Mouse (Mus musculus): Measurements from ENCODE around the gene Sh3bp1. TPM values are rescaled to one million over a fixed set of nuclear protein-coding genes. Genes with fewer than 3 reads are reported as not detected.

Gene Sh3bp1
- polyA plus RNA-seq, 1 experiment from 2014 or later = 2.9 TPM

DNA sequence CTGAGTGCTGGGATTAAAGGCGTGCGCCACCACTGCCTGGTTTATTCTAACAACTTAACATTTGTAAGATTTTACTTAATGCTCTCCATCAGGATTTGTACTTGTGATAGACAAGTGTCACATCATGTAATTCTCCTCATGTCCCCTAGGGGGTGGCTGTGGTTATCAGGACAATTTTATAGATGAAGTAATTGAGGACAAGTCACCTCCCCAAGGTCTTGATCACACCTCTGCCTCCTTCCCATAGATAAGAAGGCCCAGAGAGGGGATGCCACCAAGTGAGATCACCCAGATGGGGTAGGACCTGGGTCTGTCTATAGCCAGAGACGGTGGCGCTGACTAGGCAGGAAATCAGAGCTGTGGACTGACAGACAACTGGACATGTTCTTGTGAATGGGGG is 56.8 kb downstream of the Sh3bp1 start:
- Histone ChIP-seq H3K9ac (replicated peaks; ENCODE audit: low read length) (no peak overlapping the region), H3K27me3 (ENCODE audit: control insufficient read depth, insufficient read depth, low read length) (no peaks in the 10 kb centered on the region), H3K4me1 (ENCODE audit: control insufficient read depth, insufficient read depth, low read length) (no peaks in the 10 kb centered on the region), H3K4me3 (replicated peaks; ENCODE audit: low read depth, low read length) (no peak overlapping the region), H3K9me3 (ENCODE audit: control insufficient read depth, low read length) (no peaks in the 10 kb centered on the region), H3K36me3 (ENCODE audit: control insufficient read depth, insufficient read depth, low read length) (peaks cover 73% of the 10 kb centered on the region), H3K4me2 (ENCODE audit: low read length) (no peak overlapping the region), H3K27ac (replicated peaks; ENCODE audit: low read depth, low read length) (no peak overlapping the region)
- 94% methylated on average over 4 of the region's 4 CpGs for WGBS
- DNase-seq = peak; percentile 42
- ATAC-seq (ENCODE audit: low FRiP score, low TSS enrichment) = no peak

DNA sequence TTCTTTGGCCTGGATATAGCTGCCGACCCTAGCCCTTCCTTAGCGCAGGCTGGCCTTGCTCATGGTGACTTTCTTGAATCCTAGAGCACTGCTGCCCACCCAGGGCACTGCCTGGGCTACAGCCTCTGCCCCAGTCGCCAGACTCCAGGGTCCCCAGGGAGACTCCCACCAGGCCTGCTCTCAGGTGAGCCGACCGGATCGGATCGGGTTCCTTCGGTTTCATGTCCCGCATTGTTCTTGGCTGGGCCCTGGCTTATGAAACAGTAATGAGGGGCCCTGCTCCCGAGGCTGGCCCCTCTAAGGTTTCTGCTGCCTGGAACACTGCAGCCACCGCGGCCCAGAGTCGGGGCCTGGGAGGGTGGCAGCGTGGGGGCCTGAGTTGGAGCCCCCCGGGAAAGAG is 57.5 kb downstream of the Sh3bp1 start:
- no peaks in the 10 kb centered on the region for H3K9me3 ChIP-seq (ENCODE audit: control insufficient read depth, low read length)
- peaks cover 73% of the 10 kb centered on the region for H3K36me3 ChIP-seq (ENCODE audit: control insufficient read depth, insufficient read depth, low read length)
- H3K4me1 ChIP-seq (ENCODE audit: control insufficient read depth, insufficient read depth, low read length) = no peaks in the 10 kb centered on the region
- no peak for ATAC-seq (ENCODE audit: low FRiP score, low TSS enrichment)
- DNase-seq = no peak
- WGBS = 86% methylated on average over 15 of the region's 15 CpGs
- no peak overlapping the region for H3K9ac ChIP-seq (replicated peaks; ENCODE audit: low read length)
- H3K4me3 ChIP-seq (replicated peaks; ENCODE audit: low read depth, low read length) = no peak overlapping the region
- H3K27me3 ChIP-seq (ENCODE audit: control insufficient read depth, insufficient read depth, low read length) = no peaks in the 10 kb centered on the region
- no peak overlapping the region for H3K27ac ChIP-seq (replicated peaks; ENCODE audit: low read depth, low read length)
- no peak overlapping the region for H3K4me2 ChIP-seq (ENCODE audit: low read length)

DNA sequence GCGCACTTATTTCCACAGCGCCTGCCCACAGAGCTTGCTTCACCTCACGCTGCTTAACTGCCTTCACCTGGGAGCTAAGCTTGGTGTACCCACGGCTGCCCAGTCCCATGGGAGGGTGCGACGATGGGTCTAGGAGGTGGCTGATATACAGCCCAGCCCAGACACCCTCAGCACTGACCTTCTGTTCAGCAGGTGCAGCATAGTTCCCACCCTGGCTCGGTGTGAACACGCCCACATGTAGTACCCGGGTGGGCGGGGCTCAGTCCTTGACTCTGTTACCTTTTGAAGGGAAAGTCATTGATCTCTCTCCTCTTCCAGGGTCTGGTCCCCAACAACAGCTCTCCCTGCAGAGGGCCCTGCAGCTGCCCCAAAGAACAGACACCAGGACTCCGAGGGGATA is 60.0 kb downstream of the Sh3bp1 start:
- no peak for ATAC-seq (ENCODE audit: low FRiP score, low TSS enrichment)
- H3K27ac ChIP-seq (replicated peaks; ENCODE audit: low read depth, low read length) = no peak overlapping the region
- no peak overlapping the region for H3K9ac ChIP-seq (replicated peaks; ENCODE audit: low read length)
- no peak overlapping the region for H3K4me2 ChIP-seq (ENCODE audit: low read length)
- 96% methylated on average over 11 of the region's 11 CpGs for WGBS
- no peaks in the 10 kb centered on the region for H3K9me3 ChIP-seq (ENCODE audit: control insufficient read depth, low read length)
- DNase-seq = no peak
- H3K27me3 ChIP-seq (ENCODE audit: control insufficient read depth, insufficient read depth, low read length) = no peaks in the 10 kb centered on the region
- no peaks in the 10 kb centered on the region for H3K4me1 ChIP-seq (ENCODE audit: control insufficient read depth, insufficient read depth, low read length)
- H3K36me3 ChIP-seq (ENCODE audit: control insufficient read depth, insufficient read depth, low read length) = peaks cover 69% of the 10 kb centered on the region
- no peak overlapping the region for H3K4me3 ChIP-seq (replicated peaks; ENCODE audit: low read depth, low read length)

DNA sequence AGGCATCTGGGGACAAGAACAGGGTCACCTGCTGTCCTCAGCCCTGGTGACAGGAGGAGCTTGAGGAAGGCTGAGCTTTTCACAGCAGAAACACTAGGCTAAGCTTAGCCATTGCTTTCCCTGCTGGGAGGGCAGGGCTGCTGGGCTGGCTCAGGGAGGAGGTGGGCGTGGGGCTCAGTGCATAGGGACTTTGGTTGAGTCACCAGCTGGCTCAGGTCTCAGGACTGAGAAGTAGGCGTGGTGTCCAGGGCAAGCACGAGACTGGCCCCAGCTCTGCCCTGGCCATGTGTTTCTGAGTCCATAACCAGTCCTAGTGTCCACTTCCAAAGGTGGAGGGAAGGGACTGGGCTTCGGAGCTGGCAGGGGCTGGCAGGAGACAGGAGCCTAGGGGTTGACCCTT is 60.5 kb downstream of the Sh3bp1 start:
- no peaks in the 10 kb centered on the region for H3K27me3 ChIP-seq (ENCODE audit: control insufficient read depth, insufficient read depth, low read length)
- no peak overlapping the region for H3K27ac ChIP-seq (replicated peaks; ENCODE audit: low read depth, low read length)
- no peaks in the 10 kb centered on the region for H3K9me3 ChIP-seq (ENCODE audit: control insufficient read depth, low read length)
- WGBS = 84% methylated on average over 4 of the region's 4 CpGs
- DNase-seq = no peak
- no peak overlapping the region for H3K4me2 ChIP-seq (ENCODE audit: low read length)
- H3K4me1 ChIP-seq (ENCODE audit: control insufficient read depth, insufficient read depth, low read length) = no peaks in the 10 kb centered on the region
- no peak overlapping the region for H3K4me3 ChIP-seq (replicated peaks; ENCODE audit: low read depth, low read length)
- no peak for ATAC-seq (ENCODE audit: low FRiP score, low TSS enrichment)
- peaks cover 72% of the 10 kb centered on the region for H3K36me3 ChIP-seq (ENCODE audit: control insufficient read depth, insufficient read depth, low read length)
- H3K9ac ChIP-seq (replicated peaks; ENCODE audit: low read length) = no peak overlapping the region

Small RNAs within 50 kb of the gene (microRNA-seq; reads per million reads assigned to microRNA genes)
- gene Mir6955 = 0.44 reads per million

Other genes starting within 250 kb of the Sh3bp1 start
- 4.0 and 8.1 TPM in 2 replicates for gene Elfn2, start 181.0 kb upstream of the Sh3bp1 start, polyA plus RNA-seq (2014; fragmentation: Nextera tagmentation; extraction: Ambion mirVana)
- gene Mfng, start 126.3 kb upstream of the Sh3bp1 start, polyA plus RNA-seq (2014; fragmentation: Nextera tagmentation; extraction: Ambion mirVana) = 16.7 and 28.0 TPM in 2 replicates
- 1.3 and 1.6 TPM in 2 replicates for gene Card10, start 96.7 kb upstream of the Sh3bp1 start, polyA plus RNA-seq (2014; fragmentation: Nextera tagmentation; extraction: Ambion mirVana)
- 7.8 and 8.8 TPM in 2 replicates for gene Cdc42ep1, start 57.1 kb upstream of the Sh3bp1 start, polyA plus RNA-seq (2014; fragmentation: Nextera tagmentation; extraction: Ambion mirVana)
- not detected in 2 replicates for gene Lgals2, start 44.2 kb upstream of the Sh3bp1 start, polyA plus RNA-seq (2014; fragmentation: Nextera tagmentation; extraction: Ambion mirVana)
- gene Gga1, start 22.6 kb upstream of the Sh3bp1 start, polyA plus RNA-seq (2014; fragmentation: Nextera tagmentation; extraction: Ambion mirVana) = 37.3 and 42.0 TPM in 2 replicates
- not detected in 2 replicates for gene Gm49510, start 101 bp upstream of the Sh3bp1 start, polyA plus RNA-seq (2014; fragmentation: Nextera tagmentation; extraction: Ambion mirVana)
- 111 and 147 TPM in 2 replicates for gene Pdxp, start 14.2 kb downstream of the Sh3bp1 start, polyA plus RNA-seq (2014; fragmentation: Nextera tagmentation; extraction: Ambion mirVana)
- 13.8 and 101 TPM in 2 replicates for gene Lgals1, start 27.0 kb downstream of the Sh3bp1 start, polyA plus RNA-seq (2014; fragmentation: Nextera tagmentation; extraction: Ambion mirVana)
- 61.0 and 70.8 TPM in 2 replicates for gene Nol12, start 35.2 kb downstream of the Sh3bp1 start, polyA plus RNA-seq (2014; fragmentation: Nextera tagmentation; extraction: Ambion mirVana)
- 42.5 and 46.5 TPM in 2 replicates for gene Triobp, start 48.0 kb downstream of the Sh3bp1 start, polyA plus RNA-seq (2014; fragmentation: Nextera tagmentation; extraction: Ambion mirVana)
- 94.4 and 154 TPM in 2 replicates for gene H1f0, start 128.7 kb downstream of the Sh3bp1 start, polyA plus RNA-seq (2014; fragmentation: Nextera tagmentation; extraction: Ambion mirVana)
- gene Galr3, start 142.1 kb downstream of the Sh3bp1 start, polyA plus RNA-seq (2014; fragmentation: Nextera tagmentation; extraction: Ambion mirVana) = not detected in 2 replicates
- 50.2 and 52.6 TPM in 2 replicates for gene Ankrd54, start 163.1 kb downstream of the Sh3bp1 start, polyA plus RNA-seq (2014; fragmentation: Nextera tagmentation; extraction: Ambion mirVana)
- 141 and 182 TPM in 2 replicates for gene Eif3l, start 175.4 kb downstream of the Sh3bp1 start, polyA plus RNA-seq (2014; fragmentation: Nextera tagmentation; extraction: Ambion mirVana)
- gene Micall1, start 209.1 kb downstream of the Sh3bp1 start, polyA plus RNA-seq (2014; fragmentation: Nextera tagmentation; extraction: Ambion mirVana) = 11.8 and 11.9 TPM in 2 replicates
- 287 and 355 TPM in 2 replicates for gene Polr2f, start 241.2 kb downstream of the Sh3bp1 start, polyA plus RNA-seq (2014; fragmentation: Nextera tagmentation; extraction: Ambion mirVana)
- 14.0 and 17.3 TPM in 2 replicates for gene 1700088E04Rik, start 241.5 kb downstream of the Sh3bp1 start, polyA plus RNA-seq (2014; fragmentation: Nextera tagmentation; extraction: Ambion mirVana)

Data from midbrain, embryonic 14.5 days (tissue).